Mouse (Mus musculus): ENCODE measurements around the gene Por.

Por gene

DNA sequence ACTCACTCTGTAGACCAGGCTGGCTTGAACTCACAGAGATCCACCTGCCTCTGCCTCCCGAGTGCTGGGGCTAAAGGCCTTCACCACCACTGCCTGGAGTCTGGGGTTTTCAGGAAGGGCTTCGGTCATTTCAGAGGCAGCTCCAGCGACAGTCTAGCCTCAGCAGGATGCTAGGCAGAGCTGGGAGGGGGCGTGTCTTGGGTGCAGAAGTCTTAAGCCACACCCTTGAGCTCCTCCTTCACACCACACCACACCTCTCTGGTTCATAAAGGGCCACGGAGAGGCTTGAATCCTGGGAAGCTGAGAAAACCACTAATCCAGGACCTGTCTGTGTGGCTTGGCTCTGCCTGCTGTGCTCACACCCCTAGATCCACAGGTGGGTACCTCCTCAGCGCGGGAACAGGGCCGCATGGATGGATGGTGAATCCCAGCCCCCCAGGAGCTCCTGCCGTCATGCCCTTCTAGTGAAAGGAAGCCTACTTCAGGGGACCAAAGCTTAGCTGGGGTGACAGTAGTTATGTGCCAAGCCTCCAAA is at the start of gene Por:
Gene Por (plus strand): TSS at position 293 of the 535 bp plus-strand sequence.
- DNase-seq = peak; percentile 44 to 60

DNA sequence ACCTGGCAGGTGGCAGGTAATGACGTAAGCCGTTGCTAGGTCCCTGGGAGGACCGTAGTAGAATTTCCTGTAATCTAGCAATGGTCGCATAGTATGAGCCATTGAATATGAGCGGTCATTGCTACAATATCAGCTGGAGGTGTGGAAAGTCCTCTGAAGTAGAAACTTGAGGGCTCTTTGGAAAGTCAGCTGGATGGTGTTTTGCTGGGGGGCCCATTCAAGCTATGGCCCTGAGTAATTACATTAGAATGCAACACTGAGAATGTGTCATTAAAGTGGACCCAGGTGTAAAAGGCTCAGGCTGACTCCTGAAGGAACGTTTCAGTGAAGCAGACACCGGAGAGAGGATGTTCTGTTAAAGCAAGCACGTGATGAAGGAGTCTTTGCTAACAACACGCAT is 49.3 kb upstream of the Por start:
- no peak for DNase-seq

DNA sequence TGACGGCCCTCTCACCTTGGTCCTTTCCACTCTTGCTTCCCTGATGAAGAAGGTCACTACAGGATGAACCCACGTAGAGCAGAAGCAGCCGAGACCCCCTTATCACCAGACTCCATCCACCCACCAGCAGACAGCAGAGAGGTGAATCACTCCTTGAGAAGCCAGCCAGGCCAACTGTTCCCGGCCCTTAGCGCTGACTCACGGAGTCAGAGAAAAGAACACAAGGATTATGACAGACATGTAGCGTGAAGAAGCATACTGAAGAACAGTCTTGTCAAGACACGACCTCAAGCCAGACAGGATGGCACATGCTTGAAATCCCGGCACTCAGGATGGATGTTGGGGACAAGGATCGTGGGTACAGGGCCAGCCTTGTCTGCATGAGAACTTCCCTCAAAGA is 48.1 kb upstream of the Por start:
- DNase-seq = no peak

DNA sequence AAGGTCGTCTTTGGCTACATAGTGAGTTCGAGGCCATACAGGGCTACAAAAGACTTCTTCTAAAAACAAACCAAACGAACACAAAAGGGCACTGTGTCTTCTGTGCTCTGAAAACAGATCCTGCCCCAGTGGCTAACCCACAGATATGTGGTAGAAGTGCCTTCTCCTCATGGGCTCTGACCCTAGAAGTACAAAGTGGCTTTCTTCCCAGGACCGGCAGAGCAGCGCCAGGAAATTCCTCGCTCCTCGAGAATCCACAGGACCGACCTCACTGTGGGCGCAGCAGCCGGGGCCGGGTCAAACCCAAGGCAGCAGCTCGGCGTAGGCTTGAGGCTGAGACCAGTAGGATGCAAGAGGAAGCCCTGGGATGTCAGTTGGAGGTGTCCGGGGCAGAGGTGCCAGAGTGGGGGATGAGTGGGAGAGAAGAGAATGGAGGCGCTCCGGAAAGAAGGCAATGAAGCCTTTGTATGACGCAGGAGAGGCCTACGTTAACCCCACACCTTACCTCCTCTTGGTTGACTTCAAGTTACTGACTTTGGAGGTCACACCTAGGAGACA is 46.7 kb upstream of the Por start:
- no peak for DNase-seq

DNA sequence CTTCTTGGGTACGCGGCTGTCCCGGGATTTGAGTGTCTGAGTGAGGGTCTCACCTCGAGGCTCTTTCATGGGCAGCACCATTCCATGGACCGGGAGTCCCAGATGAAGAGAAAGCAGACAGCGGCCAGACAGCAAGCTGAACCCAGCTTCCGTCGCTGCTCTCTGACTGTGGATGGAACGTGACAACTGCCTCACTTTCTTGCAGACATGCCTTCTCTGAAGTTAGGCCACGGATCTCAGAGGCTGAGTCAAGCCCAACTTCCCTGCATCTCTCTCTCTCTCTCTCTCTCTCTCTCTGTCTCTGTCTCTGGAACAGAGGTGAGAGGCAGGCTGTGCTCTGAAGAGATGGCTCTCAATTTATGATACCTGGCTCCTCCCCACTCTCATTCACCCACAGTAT is 40.9 kb upstream of the Por start:
- no peak for DNase-seq

DNA sequence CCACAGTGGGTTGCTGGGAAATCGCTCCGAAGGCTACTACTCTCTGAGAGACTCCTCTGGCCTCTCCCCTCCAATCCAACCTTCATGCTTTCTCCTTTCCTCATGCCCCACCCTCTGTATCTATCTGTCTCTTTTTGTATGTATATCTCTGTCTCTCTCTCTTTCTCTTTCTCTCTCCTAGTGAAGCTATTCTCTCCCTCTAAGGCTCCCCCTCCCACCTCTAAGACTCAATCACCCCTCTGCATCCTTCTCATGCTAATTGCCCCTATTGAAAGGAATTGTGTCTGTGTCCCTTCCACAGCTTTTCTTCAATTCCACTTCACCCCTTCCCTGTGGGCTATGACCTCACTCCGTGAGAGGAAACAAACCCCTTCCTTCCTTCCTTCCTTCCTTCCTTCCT is 40.4 kb upstream of the Por start:
- no peak for DNase-seq

DNA sequence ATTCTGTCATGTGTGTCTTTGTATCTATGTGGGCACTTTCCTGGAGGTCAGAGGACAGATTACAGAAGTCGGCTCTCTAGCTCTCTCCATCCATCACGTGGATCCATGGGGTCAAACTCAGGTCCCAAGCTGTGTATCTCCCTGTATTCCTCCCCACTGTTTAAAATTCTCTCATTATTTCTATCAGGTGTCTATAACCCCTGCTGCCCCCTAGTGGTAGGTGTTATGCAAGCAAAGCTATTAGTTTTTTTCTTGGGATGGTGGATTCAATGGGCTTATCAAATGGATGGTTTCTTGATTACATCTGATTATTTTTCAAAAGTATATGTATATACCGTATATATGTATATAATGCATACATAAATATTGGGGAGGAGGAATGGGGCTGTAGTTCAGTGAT is 39.2 kb upstream of the Por start:
- peak; percentile 64 to 71 for DNase-seq

DNA sequence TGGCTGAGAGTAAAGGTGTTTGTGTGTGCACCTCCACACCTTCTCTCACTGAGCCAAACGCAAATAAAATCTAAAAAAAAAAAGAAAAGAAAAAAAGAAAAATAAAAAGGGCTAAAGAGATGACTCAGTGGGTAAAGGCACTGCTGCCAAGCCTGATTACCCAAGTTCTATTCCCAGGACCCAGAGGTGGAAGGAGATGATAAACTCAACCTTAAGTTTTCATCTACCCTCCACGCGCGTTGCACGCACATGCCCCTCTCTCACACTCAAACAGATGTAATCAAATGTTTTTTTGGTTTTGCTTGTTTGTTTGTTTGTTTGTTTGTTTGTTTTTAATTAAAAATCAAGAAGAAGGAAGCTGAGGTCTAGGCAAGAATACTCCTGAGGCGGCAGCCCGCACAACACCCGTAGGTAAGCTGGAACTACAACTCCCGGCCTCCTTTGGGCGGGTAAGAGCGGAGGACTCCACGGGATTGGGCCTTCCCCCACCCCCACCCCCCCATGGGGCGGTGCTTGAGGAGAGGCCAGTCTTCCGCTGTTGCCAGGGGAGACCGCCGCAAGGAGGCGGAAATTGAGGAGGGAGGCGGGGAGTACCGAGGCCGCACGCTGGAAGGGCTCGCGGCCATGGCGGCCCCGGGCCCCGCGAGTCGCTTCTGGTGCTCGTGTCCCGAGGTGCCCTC is 37.6 kb upstream of the Por start, which contains the start of gene Rhbdd2:
Gene Rhbdd2 (plus strand): TSS at position 502 of the 680 bp plus-strand sequence.
- DNase-seq = peak; percentile 98 to 99

DNA sequence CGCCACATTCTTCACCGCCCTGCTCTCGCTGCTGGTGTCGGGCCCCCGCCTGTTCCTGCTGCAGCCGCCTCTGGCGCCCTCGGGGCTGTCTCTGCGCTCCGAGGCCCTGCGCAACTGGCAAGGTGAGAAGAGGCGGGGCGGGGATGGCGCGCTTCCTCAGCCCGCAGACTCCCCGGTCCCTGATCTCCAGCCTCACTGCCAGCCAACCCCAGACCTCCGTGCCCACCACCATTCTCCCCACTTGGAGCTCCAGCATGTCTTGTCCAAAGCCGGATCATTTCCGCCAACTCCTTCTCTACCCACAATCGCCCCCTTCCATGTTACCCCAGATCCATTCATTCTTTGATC is 37.1 kb upstream of the Por start:
- no peak for DNase-seq

DNA sequence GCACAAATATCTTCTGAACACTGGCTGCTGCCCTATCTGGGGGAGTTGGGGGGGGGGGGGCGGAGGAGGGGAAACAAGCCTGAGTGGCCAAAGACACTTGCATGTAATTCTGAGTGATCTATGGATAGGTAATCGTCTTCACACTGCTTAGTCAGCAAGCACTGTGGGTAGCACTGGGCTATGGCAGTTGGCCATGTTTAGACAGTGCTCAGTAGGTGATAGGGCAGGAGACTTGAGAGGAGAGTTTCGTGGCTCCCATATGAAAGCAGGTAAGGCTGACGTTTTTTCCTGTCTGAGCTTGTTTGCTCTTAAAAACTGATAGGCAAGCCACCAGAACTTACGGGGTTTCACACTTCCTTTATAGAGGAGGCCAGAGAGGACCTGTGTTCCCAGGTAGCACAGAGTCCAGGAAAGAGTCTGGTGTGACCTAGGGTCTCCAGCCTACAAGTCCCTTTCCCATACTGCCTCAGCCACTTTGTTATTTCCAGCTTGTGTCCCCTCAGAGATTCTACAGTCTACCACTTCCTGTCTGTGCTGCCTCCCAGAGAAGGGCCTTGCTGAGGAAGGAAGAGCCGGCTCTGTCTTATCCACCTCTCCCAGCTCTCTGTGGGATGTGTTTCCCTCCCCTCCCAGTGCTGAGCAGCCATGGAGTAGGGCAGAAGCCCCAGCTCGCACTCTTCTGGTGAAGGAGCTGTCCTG is 29.9 kb upstream of the Por start:
- DNase-seq = no peak

DNA sequence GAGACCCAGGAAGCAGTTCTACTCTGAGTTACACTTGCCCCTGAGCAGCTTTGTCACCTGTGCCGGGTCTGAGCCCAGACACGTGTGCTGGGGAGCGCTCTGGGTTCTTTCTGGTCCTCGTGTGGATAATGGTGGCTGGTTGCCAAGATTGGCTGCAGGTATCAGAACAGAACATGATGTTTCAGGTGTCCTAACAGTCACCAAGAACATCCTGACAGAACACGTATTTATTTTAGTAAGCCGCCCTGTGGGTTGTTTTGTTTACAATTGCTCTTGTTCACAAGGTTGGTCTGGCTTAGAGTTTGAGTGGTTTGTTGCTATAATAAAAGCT is 29.4 kb upstream of the Por start:
- no peak for DNase-seq

DNA sequence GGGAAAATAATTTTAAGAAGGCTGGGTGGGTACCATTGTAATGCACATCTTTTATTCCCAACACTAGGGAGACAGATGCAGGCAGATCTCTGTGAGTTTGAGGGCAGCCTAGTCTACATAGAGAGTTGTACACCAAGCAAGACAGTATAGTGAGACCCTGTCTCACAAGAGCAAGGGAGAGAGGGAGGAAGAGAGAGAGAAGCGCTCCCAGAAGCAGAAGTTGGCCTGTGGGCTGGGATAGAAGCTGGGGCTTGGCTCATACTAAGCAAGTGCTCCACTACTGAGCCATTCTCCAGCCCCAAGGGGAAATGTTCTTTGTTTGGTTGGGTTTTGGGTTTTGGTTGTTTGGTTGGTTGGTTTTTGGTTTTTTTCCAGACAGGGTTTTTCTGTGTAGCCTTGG is 28.8 kb upstream of the Por start:
- no peak for DNase-seq

DNA sequence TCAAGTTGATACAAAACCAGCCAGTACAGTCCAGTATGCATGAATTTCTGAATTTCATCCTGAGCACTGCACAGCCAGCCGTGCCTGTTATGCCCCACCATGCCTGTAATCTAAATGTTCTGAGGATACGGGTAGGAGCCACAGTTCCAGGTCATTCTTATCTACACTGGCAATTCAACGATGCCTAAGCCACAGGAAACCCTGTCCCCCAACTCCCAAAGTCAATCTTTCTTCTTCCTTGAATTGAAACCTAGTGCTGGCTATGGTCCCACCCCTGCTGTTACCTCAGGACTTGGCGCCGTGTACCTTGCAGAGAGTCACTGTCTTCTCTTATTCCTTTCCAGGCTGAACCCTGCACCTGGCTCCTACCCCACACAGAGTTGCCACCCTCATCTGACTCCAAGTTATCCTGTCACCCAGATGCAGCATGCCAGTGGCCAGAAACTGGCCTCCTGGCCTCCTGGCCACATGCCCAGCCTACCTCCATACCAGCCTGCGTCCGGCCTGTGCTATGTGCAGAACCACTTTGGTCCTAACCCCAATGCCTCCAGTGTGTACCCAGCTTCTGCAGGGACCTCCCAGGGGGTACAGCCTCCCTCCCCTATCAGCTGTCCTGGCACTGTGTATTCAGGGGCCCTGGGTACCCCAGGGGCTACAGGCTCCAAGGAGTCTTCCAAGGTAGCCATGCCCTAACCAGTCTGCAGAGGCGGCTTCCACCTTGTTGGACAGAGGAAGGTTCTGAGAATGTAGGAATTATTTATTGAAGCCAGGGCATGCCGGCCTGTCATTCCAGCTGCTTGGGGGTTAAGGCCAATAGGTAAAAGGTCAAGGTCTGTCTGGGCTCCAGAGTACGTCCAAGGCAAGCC is 26.9 kb upstream of the Por start:
- DNase-seq = peak; percentile 47 to 64

DNA sequence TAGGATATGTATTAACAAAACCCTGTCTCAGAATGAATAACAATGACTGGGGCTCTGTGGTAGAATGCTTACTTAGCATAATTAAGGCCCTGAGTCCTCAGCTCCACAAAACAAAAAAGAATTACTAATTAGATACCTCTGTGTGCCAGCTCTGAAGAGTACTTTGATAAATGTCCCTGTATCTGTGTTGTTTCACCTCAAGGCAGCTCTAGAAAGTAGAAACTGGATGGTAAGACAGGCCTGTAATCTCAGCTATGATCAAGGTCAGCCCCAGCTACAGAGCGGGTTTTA is 26.3 kb upstream of the Por start:
- DNase-seq = no peak

DNA sequence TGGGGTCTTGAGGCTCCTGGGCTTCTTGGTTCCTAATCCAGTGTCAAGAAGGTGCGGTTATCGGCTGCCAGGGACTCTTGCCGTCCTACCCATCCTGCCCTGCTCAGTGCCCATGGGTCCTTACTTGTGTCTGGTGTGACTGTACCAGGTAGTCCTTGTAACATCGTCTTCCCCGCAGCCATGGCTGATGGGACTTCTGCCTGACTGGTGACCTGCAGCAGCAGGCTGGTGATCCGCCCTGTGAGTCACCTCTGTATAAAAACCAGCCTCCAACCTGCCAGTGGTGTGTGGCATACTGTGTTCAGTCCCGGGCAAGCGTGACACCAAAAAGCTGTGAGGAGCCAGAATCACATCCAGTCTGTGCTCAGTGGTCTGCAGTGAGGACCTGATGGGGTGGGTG is 26.0 kb upstream of the Por start:
- DNase-seq = no peak

DNA sequence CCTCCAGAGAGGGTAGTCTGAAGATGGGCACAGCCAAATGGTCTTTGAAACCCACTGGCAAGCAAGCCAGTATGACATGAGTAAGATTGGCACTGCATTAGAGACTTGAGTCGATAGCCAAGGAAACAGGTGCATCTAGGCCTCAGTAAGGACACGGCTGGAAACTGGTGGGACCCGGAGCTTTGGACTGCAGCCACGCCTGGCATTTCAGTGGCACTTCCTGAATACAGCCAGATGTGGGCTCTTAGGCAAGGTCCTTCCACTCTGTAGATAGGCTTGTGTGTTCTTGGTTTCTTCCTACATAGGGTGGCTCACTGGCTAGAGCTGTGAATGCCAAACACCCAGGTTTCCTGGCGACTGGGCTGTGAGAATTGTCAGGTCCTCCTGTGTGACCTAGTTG is 24.5 kb upstream of the Por start:
- no peak for DNase-seq

DNA sequence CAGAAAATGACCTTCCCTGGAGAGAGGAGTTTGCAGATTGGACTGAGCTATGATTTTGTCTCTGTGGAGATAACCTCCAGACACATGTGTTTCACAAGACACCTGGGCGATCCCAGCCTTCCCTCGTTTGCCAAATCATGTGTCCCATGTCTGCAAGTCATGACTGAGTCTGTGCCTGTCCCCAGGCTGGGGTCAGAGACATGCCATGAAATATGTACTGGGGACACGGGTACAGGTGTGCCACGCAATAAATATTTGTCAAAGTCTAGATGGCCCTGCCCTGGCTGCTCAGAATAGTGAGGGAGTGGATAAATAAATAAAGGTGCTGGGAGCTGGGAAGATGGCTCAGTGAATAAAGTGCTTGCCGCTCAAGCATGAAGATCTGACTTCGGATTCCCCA is 23.8 kb upstream of the Por start:
- no peak for DNase-seq

DNA sequence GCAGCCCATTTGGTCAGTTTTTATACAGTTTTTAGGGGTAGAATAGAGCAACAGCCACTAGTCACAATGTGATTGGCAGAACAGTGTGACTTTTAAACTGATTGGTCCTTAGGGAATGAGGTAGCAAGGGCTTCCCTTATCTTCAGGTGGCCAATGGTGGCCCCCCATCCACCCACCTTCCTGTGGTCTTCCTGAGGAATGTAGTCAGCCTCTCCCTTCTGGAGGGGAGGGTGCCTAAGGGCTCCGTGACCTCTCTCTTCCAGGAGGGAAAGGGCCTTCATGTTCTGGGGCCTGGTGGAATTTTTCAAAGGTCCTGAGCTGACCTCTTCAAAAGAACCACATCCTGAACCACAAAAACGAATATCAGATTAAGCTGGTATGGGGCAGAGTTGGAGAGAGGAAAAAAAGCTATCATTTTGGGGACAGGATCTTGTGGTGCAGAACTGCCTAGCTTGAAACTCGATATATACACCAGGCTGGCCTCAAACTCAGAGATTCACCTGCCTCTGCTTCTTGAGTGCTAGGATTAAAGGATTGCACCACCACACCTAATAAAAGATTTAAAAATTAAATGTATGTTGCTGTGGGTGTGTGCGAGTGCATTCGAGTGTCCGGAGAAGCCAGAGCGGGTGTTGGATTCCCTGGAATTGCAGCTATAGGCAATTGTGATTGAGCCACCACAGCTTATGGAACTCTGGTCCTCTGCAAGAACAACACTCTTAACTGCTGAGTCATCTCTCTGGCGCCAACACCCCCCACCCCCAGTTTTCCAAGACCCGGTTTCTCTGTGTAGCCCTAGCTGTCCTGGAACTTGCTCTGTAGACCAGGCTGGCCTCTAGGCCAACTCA is 21.1 kb upstream of the Por start:
- DNase-seq = no peak

DNA sequence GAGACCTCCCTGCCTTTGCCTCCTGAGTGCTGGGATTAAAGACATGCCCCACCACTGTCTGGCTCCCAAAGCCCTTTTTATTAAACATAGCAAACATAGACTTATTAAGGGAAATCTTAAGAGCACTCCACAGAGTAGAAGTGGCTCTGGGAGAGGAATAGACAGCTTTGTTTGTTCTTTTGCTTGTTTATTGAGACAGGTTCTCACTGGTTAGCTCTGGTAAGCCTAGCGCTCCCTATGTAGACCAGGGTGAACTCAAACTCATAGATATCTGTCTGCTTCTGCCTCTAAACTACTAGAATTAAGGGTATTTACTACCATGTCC is 20.6 kb upstream of the Por start:
- no peak for DNase-seq

DNA sequence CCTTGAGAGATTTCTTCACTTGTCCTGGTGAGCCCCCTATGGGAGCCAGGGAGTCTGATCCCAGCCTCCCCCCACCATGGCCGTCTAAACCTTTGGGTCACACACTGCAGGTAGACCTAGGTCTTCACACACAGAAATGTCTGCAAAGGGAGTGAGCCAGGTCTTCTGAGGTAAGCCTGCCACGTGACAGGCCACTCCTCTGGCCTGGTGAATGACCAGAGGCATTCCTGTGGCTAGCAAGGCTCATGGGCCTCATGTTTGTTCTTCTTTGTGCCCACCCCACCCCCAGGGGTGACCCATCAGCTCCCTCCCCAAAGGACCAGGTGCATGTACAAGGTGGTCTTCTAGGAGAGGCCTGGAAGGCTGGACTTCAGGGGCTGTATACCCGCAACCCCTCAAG is 18.3 kb upstream of the Por start:
- DNase-seq = no peak

DNA sequence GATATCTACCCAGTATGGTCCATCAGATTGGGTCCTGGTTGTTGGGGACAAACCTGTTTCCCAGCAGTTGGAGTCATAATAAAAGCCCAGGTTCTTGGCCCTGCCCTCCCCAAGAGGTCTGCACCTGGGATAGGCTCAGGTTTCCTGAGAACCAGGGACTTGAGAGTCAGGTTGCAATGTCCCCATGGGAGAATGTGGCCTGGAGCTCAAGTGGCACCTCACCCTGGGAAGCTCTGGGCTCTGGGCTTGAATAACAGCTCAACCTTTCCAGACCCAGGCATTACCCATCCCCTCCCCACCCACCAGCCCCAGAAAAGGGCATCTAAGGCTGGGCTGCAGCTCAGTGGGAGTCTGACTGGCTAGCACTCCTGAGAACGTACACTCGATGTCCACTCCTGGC is 16.6 kb upstream of the Por start:
- no peak for DNase-seq

DNA sequence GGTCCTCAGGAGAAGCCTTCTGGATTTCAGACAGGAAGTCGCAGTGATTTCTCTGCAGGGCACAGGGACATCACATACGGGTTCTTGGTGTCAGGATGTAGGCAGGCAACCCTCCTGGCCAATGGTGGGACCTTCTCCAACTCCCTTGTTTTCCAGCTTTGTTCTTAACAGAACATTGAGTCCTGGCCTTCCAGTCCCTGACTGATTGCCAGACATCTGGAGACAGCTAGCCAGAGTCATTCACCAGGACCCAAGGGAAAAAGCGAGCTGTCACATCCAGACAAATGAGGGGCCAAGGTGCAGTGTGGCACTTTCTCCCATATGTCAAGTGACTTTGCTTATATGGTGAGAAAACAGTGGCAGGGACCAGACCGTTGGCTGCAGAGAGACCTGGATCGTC is 13.8 kb upstream of the Por start:
- DNase-seq = no peak

DNA sequence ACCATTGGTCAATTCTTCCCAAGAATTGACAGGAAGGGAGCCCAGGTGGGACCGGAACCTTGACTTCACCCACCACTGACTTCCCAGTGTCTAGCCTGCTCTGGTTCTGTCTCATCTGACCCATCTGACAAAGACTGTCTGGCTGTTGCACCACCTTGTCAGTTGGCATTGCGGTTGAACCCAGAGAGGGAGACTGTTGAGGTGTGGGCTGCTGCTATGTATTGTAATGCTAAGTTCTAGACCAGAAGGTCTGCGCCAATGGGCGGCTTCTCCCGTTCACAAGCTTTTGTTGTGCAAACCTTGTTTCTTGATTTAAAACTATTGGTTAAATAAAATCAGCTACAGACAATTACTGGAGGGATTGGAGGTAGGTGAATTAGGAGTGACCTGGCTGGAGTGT is 12.7 kb upstream of the Por start:
- no peak for DNase-seq

Data from kidney, postnatal 4 days (tissue).